Mouse (Mus musculus): ENCODE measurements around the gene Itk. TPM values are rescaled to one million over a fixed set of nuclear protein-coding genes. Genes with fewer than 3 reads are reported as not detected.

Itk gene
- polyA plus RNA-seq, 1 experiment = 0.05 TPM

GRCm38 (mm10) chr11:46294390-46294789 is 94.9 kb downstream of the Itk start:
- Histone ChIP-seq H3K27me3 (ENCODE audit: control insufficient read depth, insufficient read depth, insufficient read length) (no peaks in the 10 kb centered on the region), H3ac (ENCODE audit: control insufficient read depth, insufficient read length, low read depth) (no peak overlapping the region), H3K79me3 (ENCODE audit: low read depth) (no peaks in the 10 kb centered on the region), H3K79me2 (ENCODE audit: control insufficient read depth, insufficient read depth) (no peaks in the 10 kb centered on the region), H3K4me3 (ENCODE audit: insufficient read depth, poor library complexity, severe bottlenecking) (no peak overlapping the region), H3K36me3 (ENCODE audit: control insufficient read depth, insufficient read depth) (no peaks in the 10 kb centered on the region)
- TF ChIP-seq MAX (IDR thresholded peaks at IDR 0.05) = no peak

GRCm38 (mm10) chr11:46293491-46293890 is 95.8 kb downstream of the Itk start:
- Histone ChIP-seq H3K79me3 (ENCODE audit: low read depth) (no peaks in the 10 kb centered on the region), H3K4me3 (ENCODE audit: insufficient read depth, poor library complexity, severe bottlenecking) (no peak overlapping the region), H3K79me2 (ENCODE audit: control insufficient read depth, insufficient read depth) (no peaks in the 10 kb centered on the region), H3ac (ENCODE audit: control insufficient read depth, insufficient read length, low read depth) (no peak overlapping the region), H3K36me3 (ENCODE audit: control insufficient read depth, insufficient read depth) (no peaks in the 10 kb centered on the region), H3K27me3 (ENCODE audit: control insufficient read depth, insufficient read depth, insufficient read length) (no peaks in the 10 kb centered on the region)
- TF ChIP-seq USF1 (IDR thresholded peaks at IDR 0.05; ENCODE audit: low read depth) (no peak), CTCF (IDR thresholded peaks at IDR 0.05; ENCODE audit: control insufficient read depth, insufficient read depth, insufficient read length) (no peak), MYOG (IDR thresholded peaks at IDR 0.05; ENCODE audit: control insufficient read depth, extremely low read depth, insufficient read length) (no peak), MYOD1 (IDR thresholded peaks at IDR 0.05; ENCODE audit: control insufficient read depth, insufficient read length, low read depth) (no peak), MAX (IDR thresholded peaks at IDR 0.05) (no peak), FOSL1 (IDR thresholded peaks at IDR 0.05; ENCODE audit: insufficient read depth, low read length, poor library complexity, severe bottlenecking) (no peak), CEBPB (IDR thresholded peaks at IDR 0.05; ENCODE audit: low read depth) (no peak)

GRCm38 (mm10) chr11:46290988-46291405 is 98.3 kb downstream of the Itk start:
- Histone ChIP-seq H3K36me3 (ENCODE audit: control insufficient read depth, insufficient read depth) (no peaks in the 10 kb centered on the region), H3K79me3 (ENCODE audit: low read depth) (no peaks in the 10 kb centered on the region), H3ac (ENCODE audit: control insufficient read depth, insufficient read length, low read depth) (no peak overlapping the region), H3K27me3 (ENCODE audit: control insufficient read depth, insufficient read depth, insufficient read length) (no peaks in the 10 kb centered on the region), H3K4me3 (ENCODE audit: insufficient read depth, poor library complexity, severe bottlenecking) (no peak overlapping the region), H3K79me2 (ENCODE audit: control insufficient read depth, insufficient read depth) (no peaks in the 10 kb centered on the region)
- TF ChIP-seq CTCF (IDR thresholded peaks at IDR 0.05; ENCODE audit: control insufficient read depth, insufficient read depth, insufficient read length) (no peak), CEBPB (IDR thresholded peaks at IDR 0.05; ENCODE audit: low read depth) (no peak)

GRCm38 (mm10) chr11:46289561-46289960 is 99.8 kb downstream of the Itk start:
- H3ac ChIP-seq (ENCODE audit: control insufficient read depth, insufficient read length, low read depth) = no peak overlapping the region
- H3K79me2 ChIP-seq (ENCODE audit: control insufficient read depth, insufficient read depth) = no peaks in the 10 kb centered on the region
- TF ChIP-seq CTCF (IDR thresholded peaks at IDR 0.05; ENCODE audit: control insufficient read depth, insufficient read depth, insufficient read length) (no peak), MAX (IDR thresholded peaks at IDR 0.05) (no peak), MYOD1 (IDR thresholded peaks at IDR 0.05; ENCODE audit: control insufficient read depth, insufficient read length, low read depth) (no peak), USF1 (IDR thresholded peaks at IDR 0.05; ENCODE audit: low read depth) (no peak), FOSL1 (IDR thresholded peaks at IDR 0.05; ENCODE audit: insufficient read depth, low read length, poor library complexity, severe bottlenecking) (no peak), MYOG (IDR thresholded peaks at IDR 0.05; ENCODE audit: control insufficient read depth, extremely low read depth, insufficient read length) (no peak), CEBPB (IDR thresholded peaks at IDR 0.05; ENCODE audit: low read depth) (no peak)
- H3K79me3 ChIP-seq (ENCODE audit: low read depth) = no peaks in the 10 kb centered on the region
- no peak overlapping the region for H3K4me3 ChIP-seq (ENCODE audit: insufficient read depth, poor library complexity, severe bottlenecking)
- H3K27me3 ChIP-seq (ENCODE audit: control insufficient read depth, insufficient read depth, insufficient read length) = no peaks in the 10 kb centered on the region
- no peaks in the 10 kb centered on the region for H3K36me3 ChIP-seq (ENCODE audit: control insufficient read depth, insufficient read depth)

- H3K79me2 ChIP-seq (ENCODE audit: control insufficient read depth, insufficient read depth) = no peaks in the 10 kb centered on the region
- no peak for TF ChIP-seq MYOG (IDR thresholded peaks at IDR 0.05; ENCODE audit: control insufficient read depth, extremely low read depth, insufficient read length)
- no peak for TF ChIP-seq CEBPB (IDR thresholded peaks at IDR 0.05; ENCODE audit: low read depth)
- TF ChIP-seq MAX (IDR thresholded peaks at IDR 0.05) = no peak
- no peak for TF ChIP-seq FOSL1 (IDR thresholded peaks at IDR 0.05; ENCODE audit: insufficient read depth, low read length, poor library complexity, severe bottlenecking)
- TF ChIP-seq CTCF (IDR thresholded peaks at IDR 0.05; ENCODE audit: control insufficient read depth, insufficient read depth, insufficient read length) = no peak
- TF ChIP-seq USF1 (IDR thresholded peaks at IDR 0.05; ENCODE audit: low read depth) = no peak
- TF ChIP-seq MYOD1 (IDR thresholded peaks at IDR 0.05; ENCODE audit: control insufficient read depth, insufficient read length, low read depth) = no peak
- no peaks in the 10 kb centered on the region for H3K36me3 ChIP-seq (ENCODE audit: control insufficient read depth, insufficient read depth)
- H3K79me3 ChIP-seq (ENCODE audit: low read depth) = no peaks in the 10 kb centered on the region
- no peaks in the 10 kb centered on the region for H3K27me3 ChIP-seq (ENCODE audit: control insufficient read depth, insufficient read depth, insufficient read length)
- H3K4me3 ChIP-seq (ENCODE audit: insufficient read depth, poor library complexity, severe bottlenecking) = no peak overlapping the region
- H3ac ChIP-seq (ENCODE audit: control insufficient read depth, insufficient read length, low read depth) = no peak overlapping the region
Observed at GRCm38 (mm10) chr11:46289022-46289421, 100.3 kb downstream of the Itk start.

GRCm38 (mm10) chr11:46288091-46288490 is 101.2 kb downstream of the Itk start:
- H3K27me3 ChIP-seq (ENCODE audit: control insufficient read depth, insufficient read depth, insufficient read length) = no peaks in the 10 kb centered on the region
- H3ac ChIP-seq (ENCODE audit: control insufficient read depth, insufficient read length, low read depth) = no peak overlapping the region
- H3K79me2 ChIP-seq (ENCODE audit: control insufficient read depth, insufficient read depth) = no peaks in the 10 kb centered on the region
- no peak overlapping the region for H3K4me3 ChIP-seq (ENCODE audit: insufficient read depth, poor library complexity, severe bottlenecking)
- H3K79me3 ChIP-seq (ENCODE audit: low read depth) = no peaks in the 10 kb centered on the region
- no peaks in the 10 kb centered on the region for H3K36me3 ChIP-seq (ENCODE audit: control insufficient read depth, insufficient read depth)
- TF ChIP-seq MYOG (IDR thresholded peaks at IDR 0.05; ENCODE audit: control insufficient read depth, extremely low read depth, insufficient read length) (no peak), CEBPB (IDR thresholded peaks at IDR 0.05; ENCODE audit: low read depth) (no peak), MAX (IDR thresholded peaks at IDR 0.05) (no peak), MYOD1 (IDR thresholded peaks at IDR 0.05; ENCODE audit: control insufficient read depth, insufficient read length, low read depth) (no peak), FOSL1 (IDR thresholded peaks at IDR 0.05; ENCODE audit: insufficient read depth, low read length, poor library complexity, severe bottlenecking) (no peak), USF1 (IDR thresholded peaks at IDR 0.05; ENCODE audit: low read depth) (no peak), CTCF (IDR thresholded peaks at IDR 0.05; ENCODE audit: control insufficient read depth, insufficient read depth, insufficient read length) (no peak)
